Mouse (Mus musculus) lung, adult 2 months (tissue): Measurements from ENCODE around the gene Mlkl.

Experiments
- CTCF ChIP-seq: fragments of 200-500 bp; IDR thresholded peaks from 2 replicates; pipeline ENCODE4 v1.5.1; 2011; ENCODE audit warnings: mild to moderate bottlenecking, low read length, control low read depth; ENCODE audit not compliant: insufficient read depth
- POLR2A ChIP-seq: fragments of 200-500 bp; IDR thresholded peaks from 2 replicates; pipeline ENCODE4 v1.6.1; 2011; ENCODE audit warnings: low read depth, mild to moderate bottlenecking, control low read depth, low read length, borderline replicate concordance; ENCODE audit errors: extremely low read depth

DNA sequence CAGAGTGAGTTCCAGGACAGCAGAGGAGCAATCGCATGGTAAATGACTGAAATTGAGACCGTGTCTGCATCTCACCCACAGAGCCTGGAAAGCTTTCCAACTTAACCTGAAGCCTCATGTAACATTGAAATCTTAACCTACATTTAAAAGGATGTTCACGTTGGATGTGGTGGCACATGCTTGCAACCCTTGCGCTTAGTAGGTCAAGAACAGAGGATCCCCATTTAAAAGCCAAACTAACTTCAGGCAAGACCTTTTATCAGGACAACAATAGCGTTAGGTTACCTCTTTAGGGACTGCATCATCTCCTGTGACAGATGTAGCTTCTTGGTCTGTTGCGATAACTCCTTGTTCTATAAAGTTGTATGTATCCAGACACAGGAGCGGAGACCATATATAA is 47.4 kb downstream of the Mlkl start:
- TF ChIP-seq CTCF (no peak), POLR2A (no peak)
